Mouse (Mus musculus) CD8-positive naive resting alpha-beta T cell, adult 2 months (primary cell): ENCODE measurements around the gene Med20.

Experiments
- DNase-seq, 2 experiments: peaks; one replicate each; pipeline ENCODE4 v3.0.0; 2022; ENCODE audit warnings: low read depth in 2 of 2, low spot score in 2 of 2

Gene Med20

DNA sequence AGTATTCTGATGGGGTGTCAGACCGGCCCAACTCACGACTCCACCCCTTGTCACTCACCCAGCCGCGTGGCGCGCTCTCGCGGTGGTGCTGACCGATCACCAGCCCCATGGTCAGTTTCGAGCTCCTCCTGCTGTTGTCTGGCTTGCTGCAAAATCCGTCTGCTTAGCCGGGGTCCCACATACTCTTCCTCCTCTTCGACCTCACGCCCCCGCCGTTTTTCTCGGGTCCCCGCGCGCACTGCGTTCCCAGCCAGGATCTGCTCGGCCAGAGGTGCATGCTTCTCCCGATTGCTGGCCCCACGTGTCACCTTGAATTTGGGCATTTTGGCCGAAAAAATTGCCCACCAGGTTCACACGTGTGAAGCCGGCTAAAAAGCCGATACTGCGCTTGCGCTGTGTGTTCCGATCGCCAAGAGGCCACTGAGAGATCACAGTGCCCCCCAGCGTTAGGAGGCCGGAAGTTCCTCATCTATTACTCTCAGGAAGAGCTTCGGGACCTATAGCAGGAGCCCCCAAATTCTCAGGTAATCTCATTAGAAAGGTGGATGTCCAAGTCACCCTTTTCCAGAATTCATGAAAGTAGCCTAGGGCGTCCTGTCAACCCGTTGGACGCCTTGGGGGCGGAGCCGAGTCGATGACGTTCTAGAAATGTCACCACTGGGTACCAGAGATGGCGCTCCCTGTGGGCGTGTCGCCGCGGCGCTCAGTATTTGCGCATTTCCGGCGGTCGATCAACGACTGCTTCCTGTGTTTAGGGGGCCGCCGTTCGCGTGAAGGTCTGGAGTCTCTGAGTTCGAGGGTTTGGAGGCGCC lies at the start of gene Med20, which contains the start of the genes Bysl and Gm20517:
Gene Med20, plus strand, starts transcription at position 734 of the 812 bp plus-strand sequence.
Gene Bysl, minus strand, starts transcription at position 644 of the 812 bp plus-strand sequence.
Gene Gm20517, plus strand, starts transcription at position 741 of the 812 bp plus-strand sequence.
- peak; percentile 93 to 95 for DNase-seq

DNA sequence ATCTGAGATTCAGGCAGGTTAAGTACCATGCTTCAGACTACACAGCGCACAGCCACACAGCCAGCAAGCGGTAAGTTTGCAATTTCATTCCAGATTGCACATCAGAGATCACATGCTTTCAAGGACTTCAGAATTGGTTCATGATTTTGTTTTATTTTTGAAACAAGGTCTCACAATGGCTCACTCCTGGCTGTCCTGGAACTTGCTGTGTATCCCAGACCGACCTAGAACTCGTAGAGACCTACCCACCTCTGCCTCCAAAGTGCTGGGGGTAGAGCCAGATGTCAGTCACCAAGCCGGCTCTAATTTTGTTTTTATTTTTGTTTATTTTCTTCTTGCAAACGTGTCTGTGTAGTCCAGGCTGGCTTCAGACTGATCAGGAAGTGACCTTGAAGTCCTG lies 48.5 kb upstream of the Med20 start:
- no peak for DNase-seq

DNA sequence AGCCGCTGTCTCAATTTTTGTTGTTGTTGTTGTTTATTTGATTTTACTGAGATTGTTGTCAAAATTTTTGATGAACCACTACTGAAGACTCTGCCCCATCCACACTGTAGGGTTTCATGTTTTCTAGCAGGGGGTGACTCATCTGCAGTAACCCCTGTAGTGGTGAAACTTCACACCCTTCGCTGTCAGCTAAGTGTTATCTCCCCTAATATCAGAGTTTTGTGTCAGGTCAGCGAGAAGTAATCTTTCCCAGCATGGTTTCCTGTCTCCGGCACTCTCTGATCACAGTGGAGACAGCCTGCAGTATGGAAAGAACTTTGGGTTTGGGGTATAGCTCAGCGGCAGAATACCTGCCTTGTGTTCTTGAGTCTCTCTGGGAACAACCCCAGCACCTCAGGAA lies 46.8 kb upstream of the Med20 start:
- DNase-seq: no peak

DNA sequence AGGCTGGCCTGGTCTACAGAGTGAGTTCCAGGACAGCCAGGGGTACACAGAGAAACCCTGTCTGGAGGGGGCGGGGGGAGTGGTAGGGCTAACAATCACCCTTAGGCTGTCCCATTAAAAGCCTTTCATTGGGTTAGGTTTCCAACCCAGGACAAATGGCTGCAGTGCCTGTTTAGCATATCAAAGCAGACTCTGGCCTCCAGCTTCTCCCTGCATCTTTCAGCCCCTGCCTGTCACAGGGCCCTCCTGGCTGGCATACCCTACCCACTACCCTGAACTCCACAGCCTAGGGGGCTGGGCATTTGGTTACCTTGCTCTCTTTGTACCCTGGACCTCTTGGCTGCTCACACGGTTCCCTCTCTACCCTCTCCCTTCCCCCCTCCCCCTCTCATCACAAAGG lies 45.2 kb upstream of the Med20 start:
- DNase-seq: no peak

DNA sequence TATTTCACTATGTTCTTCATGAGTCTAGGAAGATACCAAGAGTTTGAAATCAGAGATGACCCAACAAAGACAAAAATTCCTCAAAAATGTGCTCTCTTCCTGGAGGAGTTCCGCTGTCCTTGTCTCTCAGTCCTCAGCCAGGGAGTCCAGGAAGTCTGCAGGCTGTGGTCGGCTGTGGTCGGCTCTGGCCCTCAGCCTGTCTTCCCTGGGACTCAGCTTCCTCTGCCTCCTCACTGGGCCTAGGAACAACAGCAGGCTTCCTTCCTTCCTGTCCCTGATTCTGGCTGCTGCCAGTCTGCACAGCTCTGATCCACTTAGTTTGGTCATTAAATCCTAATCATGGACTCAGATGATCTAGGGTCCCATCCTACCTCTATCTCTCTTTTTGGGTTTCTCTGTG lies 44.1 kb upstream of the Med20 start:
- no peak for DNase-seq

DNA sequence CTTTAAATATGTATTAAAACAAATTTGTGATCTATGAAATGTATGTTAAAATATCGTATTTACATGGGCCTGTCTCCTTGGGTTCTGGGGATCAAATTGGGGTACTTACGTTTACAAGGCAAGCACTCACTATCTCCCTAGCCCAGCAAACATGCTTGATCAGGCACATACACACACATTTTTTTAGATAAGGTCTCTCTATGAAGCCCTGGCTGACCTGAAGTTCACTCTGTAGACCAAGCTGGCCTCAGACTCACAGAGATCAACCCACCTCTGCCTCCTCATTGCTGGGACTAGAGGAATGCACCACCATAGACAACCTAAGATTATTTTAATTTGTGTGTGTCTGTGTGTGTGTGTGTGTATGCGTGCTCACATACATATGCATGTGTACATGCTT lies 43.0 kb upstream of the Med20 start:
- DNase-seq: no peak

DNA sequence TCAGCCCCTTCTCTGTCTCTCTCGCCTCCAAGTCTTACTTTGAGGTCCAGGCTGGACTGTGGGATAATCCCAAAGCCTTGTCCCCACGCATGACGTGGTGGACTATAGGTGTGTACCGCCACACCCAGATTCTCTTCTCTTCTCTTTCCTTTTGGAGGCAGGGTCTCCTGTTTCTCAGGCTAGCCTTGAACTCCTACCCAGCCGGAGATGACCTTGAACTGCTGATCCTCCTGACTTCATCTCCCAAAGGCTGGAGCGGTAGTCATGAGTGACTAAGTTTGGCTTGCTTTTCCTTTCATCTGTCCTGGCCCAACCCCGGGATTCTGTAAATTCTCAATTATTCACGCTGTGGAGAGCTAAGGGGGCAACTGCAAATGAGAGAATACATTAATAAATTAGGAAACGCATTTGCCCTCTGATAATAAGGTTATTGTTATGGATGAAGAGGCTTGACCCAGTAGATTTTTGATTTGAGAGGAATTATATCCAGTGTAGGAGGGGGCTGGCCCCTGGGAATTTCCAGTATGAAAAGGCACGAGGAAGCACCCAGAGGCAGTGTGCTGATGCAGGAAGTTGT lies 42.3 kb upstream of the Med20 start:
- no peak for DNase-seq

DNA sequence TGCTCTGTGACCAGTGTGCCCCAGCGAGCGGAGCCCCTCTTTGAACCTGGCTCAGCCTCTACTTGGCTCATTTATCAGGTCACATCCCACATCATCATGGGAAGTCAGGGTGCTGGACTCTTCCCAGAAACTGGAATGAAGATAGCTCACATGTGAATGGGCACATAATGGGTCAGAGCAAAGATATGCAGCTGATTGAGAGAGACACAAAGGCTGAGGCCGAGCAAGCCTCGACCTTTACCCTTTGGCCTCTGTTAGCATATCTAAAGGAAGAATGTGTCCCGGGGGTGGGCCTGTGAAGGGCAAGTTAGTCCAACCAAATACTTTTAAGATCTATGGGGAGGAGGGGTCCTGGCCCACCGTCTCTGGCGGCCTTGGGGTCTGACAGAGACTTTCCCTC lies 39.8 kb upstream of the Med20 start:
- DNase-seq: no peak

DNA sequence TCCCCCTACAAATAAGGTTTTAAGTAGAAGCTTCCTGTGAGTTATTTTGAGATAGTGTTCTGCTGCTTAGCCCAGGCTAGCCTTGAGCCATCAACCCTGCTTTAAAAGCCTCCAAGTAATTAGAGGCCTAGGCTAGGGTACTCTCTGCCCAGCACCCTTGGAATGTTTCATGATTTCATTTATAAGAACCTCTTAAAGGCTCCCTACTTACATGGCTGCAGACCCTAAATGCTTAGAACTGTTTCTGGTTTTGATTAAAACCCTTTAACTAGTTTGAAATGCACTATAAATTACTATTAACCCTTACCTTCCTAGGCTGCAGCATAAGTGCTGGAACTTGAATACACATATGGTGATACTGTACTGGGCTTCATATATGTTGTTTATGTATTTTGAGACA lies 38.9 kb upstream of the Med20 start:
- no peak for DNase-seq

DNA sequence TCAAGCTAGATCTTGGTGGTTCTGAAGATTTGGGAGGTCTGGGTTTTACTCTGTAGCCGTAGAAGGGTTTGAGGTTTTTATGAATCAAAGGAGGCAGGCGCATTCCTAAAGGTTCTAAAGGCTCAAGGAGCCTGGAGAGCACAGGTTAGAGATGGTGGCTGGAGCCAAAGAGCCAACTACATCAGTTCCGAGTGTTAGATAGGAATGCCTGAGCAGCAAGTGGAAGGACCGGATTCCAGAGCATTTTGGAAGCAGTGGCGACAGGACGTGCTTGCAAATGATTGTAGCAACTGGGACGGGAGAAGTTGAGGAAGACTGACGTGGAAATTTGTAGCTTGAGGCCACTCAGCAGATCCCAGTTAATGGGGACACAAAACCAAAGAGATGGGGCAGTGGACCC lies 37.4 kb upstream of the Med20 start:
- DNase-seq: no peak

DNA sequence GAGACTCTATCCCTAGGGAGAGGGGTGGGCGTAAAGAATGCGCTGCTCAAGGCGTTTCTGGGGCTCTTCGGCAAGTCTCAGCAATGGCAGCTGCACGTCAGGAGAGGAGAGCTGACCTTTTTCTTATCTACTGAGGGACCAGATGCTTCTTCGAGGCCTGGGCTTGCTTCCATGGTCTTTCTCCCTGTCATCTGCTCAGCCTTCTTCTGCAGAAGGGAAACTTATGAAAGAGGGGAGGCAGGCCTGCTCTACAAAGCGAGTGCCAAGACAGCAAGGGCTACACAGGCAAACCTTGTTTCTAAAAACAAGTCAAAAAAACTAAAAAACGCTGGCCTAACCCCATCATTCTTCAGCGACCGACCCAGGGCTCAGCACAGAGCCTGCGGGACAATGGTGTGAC lies 36.6 kb upstream of the Med20 start:
- no peak for DNase-seq

DNA sequence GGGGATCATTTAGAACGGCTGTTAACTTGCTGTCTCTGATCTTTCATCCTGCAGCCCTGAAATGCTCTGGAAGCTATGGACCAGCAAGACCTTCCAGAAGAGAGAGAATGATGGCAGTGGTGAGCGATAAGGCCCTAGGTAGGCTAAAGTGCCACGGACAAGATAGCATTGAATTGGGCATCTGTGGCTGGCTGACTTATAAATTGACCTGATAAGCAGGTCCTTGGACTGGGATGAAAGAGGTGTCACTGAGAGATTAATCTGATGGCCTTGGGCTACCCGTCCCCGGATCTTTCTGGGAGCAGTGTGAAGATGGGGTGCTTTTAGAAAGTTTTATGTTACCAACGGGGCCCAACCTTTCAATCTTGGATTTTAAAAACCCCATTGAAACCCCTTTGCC lies 32.7 kb upstream of the Med20 start:
- no peak for DNase-seq

DNA sequence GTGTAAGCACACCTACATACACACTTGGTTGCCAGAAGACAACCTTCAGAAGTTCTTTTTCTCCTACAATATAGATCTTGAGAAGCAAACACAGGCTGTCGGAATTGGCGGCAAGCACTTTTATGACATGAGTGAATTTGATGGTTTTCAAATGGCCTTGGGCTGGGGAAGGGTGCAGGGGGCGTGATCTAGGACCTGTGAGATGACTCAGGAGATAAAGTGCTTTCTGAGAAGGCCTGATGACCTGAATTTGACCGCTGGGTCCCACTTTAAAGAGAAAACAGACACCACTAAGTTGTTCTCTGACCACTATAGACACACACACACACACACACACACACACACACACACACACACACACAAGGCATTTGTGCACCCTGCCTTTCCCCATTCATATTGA lies 30.4 kb upstream of the Med20 start:
- no peak for DNase-seq

DNA sequence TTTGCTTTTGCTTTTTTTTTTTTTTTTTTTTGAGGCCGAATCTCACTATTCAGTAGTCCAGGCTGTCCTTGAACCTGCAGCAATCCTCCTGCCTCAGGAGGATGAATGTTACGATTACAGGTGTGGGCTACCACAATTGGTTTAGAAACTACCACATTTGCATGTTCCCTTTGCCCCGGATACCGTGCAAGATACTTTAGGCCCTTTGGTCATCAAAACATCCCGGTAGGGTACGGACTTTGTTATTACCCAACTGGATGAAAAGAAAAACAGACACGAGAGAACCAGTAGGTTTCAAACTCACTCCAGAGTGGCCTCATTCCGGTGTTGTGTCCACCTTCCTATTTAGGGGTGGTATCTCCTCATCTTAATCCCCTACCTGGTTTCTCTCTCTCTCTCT lies 22.9 kb upstream of the Med20 start:
- no peak for DNase-seq

DNA sequence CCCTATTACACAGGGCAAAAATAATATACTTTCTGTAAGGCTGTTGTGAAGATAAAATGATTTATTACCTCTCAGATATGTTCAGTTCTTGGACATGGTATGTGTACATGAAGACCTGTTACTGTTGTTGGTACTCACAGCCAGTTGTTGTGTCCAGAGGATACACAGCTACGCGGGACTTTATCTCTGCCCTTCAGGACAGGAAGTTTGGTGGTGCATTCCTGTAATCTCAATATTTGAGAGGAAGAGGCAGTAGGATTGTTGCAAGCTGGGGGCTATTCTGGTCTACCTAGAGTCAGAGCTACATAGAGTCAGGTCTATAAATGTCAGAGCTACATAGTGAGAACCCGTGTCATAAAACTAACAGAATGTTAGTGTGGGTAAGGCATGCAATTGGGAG lies 20.3 kb upstream of the Med20 start:
- DNase-seq: no peak

DNA sequence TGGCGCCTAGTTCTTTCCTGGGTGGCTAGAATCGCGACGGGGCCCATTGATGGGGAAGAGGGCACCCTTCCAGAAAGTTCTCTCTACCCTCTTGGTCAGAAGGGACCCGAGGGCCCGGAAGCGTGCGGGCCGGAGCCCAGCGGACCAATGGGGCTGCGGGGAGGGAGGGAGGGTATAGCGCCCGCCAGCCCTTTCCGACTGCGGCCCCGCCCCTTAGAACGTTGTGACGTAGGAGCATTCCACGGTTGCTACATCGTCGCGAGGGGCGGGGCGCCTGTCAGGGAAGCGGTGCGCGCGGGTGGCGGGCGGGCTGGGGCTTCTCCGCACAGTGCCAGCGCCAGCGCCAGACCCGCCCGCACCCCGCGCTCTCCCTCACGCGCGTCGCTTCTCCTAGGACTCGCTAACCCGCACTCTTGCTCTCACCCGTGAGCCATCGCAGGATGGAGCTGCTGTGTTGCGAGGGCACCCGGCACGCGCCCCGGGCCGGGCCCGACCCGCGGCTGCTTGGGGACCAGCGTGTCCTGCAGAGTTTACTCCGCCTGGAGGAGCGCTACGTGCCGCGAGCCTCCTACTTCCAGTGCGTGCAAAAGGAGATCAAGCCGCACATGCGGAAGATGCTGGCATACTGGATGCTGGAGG lies 18.0 kb upstream of the Med20 start:
- peak; percentile 80 to 86 for DNase-seq

DNA sequence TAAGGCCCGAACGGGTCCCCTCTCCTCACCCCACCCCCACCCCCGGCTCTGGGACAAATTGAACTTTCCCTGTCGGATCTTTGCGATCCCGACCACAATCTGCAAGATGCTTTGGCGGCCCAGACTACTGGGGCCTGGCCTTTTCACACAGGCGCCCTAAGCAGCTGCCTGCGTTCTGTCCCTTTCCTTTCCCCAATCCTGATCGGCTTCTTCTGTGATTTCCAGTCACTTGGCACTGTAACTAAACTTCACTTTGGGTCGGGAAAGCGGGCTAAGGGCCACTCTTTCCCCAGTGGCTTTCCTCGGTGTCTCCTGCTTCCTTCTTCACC lies 17.6 kb upstream of the Med20 start:
- DNase-seq: no peak

DNA sequence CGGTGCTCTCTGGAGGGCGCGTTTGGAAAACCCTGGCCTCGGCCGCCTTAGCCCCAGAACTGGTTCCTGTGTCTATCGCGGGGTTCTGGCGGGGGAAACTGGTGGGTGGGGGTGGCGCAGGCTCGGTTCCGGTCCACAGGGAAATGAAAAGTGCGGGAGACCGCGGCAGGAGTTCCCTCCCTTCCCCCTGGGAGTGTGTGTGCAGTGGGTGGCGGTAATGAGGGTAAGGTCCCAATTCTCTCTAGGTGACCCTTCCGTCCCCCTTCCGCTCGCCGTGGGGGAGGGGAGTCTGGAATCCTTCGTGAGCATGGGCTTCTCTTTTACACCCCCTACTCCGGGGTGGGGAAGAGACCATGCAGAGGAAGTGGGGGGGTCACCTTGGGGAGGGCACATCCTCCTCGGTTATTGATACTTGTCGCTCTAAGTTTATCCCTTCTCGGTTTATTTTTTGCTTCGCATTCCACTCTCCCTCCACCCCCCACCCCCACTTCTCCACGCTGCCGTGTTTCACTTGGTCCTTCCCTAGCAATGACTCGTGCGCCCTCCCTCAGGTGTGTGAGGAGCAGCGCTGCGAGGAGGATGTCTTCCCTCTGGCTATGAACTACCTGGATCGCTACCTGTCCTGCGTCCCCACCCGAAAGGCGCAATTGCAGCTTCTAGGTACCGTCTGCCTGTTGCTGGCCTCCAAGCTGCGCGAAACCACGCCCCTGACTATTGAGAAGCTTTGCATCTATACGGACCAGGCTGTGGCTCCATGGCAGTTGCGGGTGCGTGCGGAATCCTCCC lies 17.0 kb upstream of the Med20 start:
- DNase-seq: no peak

DNA sequence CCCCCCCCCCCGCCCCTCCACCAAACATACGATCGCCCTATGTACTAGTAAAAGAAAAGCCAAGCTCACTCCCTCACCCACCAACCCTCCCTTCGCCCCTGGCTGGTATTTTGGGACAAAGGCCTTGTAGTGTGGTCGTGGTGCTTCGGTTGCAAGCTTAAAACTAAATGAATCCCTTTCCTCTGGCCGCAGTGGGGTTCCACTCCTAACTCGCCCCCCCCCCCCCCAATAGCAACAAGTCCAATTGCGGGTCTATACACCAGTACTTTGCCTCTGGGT lies 16.5 kb upstream of the Med20 start:
- no peak for DNase-seq

DNA sequence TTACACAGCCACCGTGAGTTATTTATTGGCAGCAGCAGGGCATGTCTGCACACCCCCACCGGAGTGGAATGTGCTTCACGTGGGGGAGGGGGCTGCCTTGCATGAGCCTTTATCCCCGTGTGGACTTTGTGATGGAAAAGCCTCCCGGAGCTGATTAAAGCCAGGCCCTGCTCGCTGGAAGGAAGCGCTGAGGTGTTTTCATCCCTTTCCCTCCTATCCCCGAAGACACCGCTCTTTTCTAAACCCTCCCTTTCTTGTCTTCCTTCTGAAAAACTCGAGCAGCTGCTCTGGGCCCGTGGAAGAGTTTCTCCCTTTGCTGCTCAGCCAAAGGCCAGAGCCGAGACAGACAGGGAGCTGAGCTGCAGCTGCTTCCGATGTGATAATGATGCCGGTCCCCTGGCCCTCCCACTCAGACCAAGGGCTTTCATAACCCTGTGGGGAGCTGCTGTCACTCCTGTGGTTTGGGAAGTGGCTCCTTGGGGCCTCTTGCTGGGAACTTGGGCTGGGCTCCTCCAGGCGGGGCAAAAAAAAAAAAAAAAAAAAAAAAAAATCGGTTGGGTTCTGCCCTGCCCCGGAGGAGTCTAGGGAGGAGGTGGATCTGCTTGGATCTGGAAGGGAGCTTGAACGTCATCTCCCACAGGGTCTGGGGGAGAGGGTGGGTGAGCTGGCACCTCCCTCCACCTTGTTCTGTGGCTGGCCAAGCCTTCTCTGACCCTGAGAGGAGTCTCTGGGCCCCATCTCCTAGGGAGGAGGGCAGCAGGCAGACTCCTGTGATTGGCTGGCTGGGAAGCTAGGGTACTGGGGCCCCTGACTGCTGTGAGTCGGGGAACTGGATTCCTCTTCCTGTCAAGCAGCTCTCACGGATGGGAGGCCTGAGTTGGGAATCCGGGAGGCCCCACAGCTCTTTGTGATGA lies 15.9 kb upstream of the Med20 start:
- no peak for DNase-seq
